Mouse (Mus musculus): ENCODE data around the gene Sema5b.
"Not testable (repeated sequence)": the region's sequence is repeated elsewhere in the genome, so short reads cannot be mapped to it uniquely, and the experiment has no call there.

The Sema5b gene

GRCm38 (mm10) chr16:35549354-35549753 lies 8.4 kb downstream of the Sema5b start:
- ATAC-seq (ENCODE audit: low TSS enrichment): no peak

DNA sequence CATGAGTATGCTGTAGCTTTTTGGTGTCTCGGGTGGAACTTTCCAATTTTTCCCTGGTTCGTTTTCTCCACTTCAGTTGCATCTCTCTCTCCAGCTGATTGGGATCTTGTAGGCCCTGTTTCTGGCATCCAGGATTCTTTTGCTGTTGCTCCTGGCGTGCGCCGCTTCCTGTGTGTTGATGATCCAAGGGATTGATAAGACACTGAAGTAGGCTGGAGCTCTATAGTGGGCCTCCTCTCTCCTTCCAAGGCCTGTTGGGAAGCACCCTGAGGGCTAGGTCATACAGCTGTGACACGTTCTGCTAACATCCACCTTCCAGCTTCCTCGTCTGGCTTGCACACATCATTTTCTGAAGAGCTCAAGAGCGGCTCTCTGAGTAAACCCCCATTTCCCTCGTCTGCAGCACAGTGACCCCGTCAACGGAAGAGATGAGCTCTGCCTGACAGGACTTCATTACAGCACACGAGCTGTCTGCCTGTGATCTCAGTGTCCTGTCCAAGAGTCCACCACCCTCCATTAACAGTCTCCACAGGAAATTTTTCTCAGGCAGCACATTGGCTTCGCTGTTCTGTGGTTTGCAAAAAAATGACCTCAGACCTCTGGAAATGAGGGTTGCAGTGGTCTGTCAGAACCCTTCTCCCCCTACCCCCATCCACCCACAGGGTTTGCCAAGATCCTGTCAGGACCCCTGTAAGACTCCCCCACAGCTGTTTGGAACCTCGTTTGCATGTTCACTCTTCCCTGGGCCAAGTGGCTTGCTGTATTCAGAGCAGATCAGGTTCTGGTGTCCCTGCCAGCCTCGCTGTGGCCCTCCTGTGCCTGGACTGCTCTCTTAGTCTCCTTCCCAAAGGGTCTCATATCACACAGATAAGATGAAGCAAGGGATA lies 14.9 kb downstream of the Sema5b start:
- ATAC-seq (ENCODE audit: low TSS enrichment): no peak

DNA sequence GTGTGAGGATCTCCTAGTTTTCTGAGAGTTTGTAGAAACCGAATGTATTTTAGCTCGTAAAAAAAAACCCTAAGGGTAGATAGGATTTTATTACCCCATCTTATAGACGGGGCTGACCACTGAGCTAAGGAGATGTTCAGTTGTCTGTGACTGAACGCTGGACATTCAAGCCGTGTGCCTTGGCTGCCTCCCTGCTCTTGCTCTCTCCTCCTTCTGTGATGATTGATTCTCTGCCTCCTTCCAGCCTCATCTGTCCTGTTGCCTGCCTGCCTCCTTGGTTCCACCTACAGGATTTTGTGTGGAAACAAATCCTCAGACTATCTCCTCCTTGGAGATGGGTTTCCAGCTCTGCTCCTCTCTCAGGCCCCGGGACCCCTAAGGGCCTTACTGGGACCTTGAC lies 16.1 kb downstream of the Sema5b start:
- no peak for ATAC-seq (ENCODE audit: low TSS enrichment)

DNA sequence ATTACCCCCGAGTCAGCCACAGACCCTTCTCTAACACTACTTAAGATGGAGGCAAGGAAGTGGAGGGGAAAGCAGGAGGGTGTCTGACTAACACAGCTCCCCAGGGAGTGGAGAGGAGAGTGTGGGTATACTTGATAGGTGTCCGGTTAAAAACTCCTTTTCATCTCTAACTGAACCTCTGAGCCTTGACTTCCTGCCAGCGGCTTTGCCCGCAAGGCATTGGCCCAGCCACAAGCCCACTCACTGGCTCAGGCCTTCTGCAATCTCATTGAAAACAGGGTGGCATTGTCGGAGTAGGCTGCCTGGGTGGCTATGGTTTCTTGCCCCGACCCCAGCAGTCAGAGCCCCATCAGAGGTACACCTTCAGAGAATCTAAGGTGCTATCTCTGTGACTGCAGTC lies 20.6 kb downstream of the Sema5b start:
- ATAC-seq (ENCODE audit: low TSS enrichment): no peak

DNA sequence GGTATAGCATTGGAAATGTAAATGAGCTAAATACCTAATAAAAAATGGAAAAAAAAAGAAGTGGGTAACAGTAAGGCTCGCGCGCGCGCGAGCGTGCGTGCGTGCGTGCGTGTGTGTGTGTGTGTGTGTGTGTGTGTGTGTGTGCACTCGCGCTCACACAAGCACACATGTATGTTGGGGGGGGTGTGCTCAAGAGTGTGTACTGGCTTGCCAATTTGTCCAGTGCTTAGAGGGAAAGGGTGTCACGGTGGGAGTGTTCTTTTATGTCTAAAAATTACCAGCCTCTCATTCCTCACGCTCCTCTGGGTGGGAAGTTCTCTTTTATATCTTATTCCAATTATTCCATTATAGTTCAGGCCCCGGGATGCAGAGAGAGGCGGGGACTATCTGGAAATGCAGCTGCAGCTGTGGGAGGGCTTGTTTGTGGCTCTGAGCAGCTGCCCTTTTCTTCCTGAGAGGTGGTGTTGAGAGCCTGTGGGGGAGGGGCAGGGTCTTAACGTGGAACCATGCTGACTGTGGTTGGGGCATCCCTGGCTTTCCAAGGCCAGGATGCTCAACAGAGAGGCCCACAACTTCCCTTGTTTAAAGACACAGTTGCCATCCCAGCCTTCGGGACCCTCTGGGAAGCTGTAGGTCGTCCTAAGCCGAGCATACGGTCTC lies 23.4 kb downstream of the Sema5b start:
- no peak for ATAC-seq (ENCODE audit: low TSS enrichment)

DNA sequence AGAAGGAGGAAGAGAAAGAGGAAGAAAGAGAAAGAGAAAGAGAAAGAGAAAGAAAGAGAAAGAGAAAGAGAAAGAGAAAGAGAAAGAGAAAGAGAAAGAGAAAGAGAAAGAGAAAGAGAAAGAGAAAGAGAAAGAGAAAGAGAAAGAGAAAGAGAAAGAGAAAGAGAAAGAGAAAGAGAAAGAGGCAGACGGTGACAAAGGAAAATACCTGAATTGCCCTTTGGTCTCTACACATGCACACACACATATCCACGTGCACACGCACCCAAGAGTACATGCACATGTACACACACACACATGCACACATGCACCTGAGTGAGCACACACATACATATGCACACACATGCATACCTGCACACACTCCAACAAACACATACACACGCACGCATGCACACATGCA lies 24.7 kb downstream of the Sema5b start:
- ATAC-seq (ENCODE audit: low TSS enrichment): not testable (repeated sequence)

GRCm38 (mm10) chr16:35568225-35568880 lies 27.4 kb downstream of the Sema5b start:
- no peak for ATAC-seq (ENCODE audit: low TSS enrichment)

GRCm38 (mm10) chr16:35569347-35569746 lies 28.4 kb downstream of the Sema5b start:
- ATAC-seq (ENCODE audit: low TSS enrichment): no peak

- ATAC-seq (ENCODE audit: low TSS enrichment): no peak
Measured at GRCm38 (mm10) chr16:35569758-35570157, 28.8 kb downstream of the Sema5b start.

GRCm38 (mm10) chr16:35570627-35571026 lies 29.7 kb downstream of the Sema5b start:
- ATAC-seq (ENCODE audit: low TSS enrichment): peak; percentile 98

GRCm38 (mm10) chr16:35573586-35573985 lies 32.6 kb downstream of the Sema5b start:
- ATAC-seq (ENCODE audit: low TSS enrichment): no peak

DNA sequence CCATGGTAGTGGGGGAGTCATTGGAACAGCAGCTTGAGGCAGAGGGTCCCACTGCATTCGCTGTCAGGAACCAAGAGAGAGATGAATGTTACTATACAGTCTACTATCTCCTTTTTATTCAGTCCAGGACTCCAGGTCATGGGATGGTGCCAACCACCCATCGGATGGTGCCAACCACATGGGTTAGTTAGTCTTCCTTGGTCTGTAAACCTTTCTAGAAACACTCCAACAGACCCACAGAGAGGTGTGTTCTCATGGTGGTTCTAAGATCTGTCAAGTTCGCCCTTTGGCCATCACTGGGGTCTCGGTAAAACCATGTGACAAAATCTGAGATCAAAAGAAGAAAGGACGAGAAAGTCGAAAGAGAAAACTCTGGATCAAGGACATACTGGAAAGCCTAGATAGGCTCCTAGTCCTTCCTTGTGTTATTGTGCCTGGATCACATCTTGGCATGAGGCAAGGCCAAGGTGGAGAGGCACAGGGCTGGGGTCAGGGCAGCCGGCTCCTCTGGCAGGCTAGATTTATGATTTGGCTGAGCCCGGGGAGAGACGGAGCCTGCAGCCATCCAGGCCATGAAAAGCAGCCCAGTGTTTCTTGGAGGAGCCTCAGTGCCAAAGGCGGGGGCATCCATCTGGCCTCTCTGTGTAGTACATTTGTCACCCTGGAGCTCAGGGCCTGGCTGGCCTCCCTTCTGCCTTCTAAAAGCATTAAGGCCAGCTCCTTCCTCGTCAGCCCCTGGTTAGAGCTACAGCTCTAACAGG lies 36.4 kb downstream of the Sema5b start:
- ATAC-seq (ENCODE audit: low TSS enrichment): no peak

DNA sequence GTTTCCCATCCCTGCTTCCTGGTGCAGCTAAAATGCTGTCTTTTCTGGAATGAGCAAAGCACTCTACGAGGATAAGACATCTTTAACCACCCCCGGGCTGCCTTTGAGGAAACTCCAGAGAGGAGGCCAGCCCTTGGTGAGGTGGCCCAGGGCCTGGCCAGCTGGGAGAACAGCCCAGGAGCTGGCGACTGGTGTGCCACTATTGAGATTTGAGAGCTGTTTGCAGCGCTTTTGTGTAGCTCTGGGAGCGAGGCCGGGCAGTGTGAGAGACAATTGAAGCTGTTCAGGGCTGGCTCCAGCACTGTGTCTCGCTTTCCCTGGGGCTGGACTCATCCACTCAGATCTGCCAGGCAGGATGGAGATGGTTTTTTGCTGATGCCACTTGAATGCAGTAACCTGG lies 40.4 kb downstream of the Sema5b start:
- peak; percentile 77 for ATAC-seq (ENCODE audit: low TSS enrichment)

- ATAC-seq (ENCODE audit: low TSS enrichment): peak; percentile 55
Measured at GRCm38 (mm10) chr16:35583551-35584080, 42.7 kb downstream of the Sema5b start.

- ATAC-seq (ENCODE audit: low TSS enrichment): no peak
Measured at GRCm38 (mm10) chr16:35585126-35585694, 44.3 kb downstream of the Sema5b start.

GRCm38 (mm10) chr16:35587046-35587779 lies 46.3 kb downstream of the Sema5b start:
- 0 out of 2 replicates have a peak, but pooled peaks have one; percentile 31 for ATAC-seq (ENCODE audit: low TSS enrichment)

GRCm38 (mm10) chr16:35587866-35588465 lies 47.0 kb downstream of the Sema5b start:
- ATAC-seq (ENCODE audit: low TSS enrichment): no peak

- ATAC-seq (ENCODE audit: low TSS enrichment): no peak; the same call in 1 of the 2 replicates
Measured at GRCm38 (mm10) chr16:35588731-35589151, 47.8 kb downstream of the Sema5b start.

DNA sequence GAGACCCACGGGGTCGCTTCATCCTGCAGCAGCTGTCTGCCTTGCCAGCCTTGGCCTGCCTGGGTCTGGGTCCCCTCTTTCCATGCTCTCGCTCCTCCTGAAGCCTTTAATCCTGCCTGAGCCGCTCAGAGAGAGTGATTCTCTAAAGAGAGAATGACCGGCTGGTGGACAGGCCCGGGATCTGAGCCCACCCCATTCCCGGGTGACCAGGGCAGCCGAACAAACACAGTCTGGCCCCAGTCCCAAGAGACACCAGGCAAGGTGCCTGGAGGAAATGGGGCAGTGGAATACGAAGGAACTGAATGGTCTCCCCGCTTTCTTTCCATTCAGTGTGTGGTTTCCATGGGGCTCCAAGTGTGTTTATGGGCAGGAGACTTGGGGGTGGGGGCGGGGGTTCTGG lies 50.8 kb downstream of the Sema5b start:
- no peak for ATAC-seq (ENCODE audit: low TSS enrichment)

All from frontal cortex, adult (tissue).